24 mouse cellular contexts compared by ENCODE assay signal in the genomic region with DNA sequence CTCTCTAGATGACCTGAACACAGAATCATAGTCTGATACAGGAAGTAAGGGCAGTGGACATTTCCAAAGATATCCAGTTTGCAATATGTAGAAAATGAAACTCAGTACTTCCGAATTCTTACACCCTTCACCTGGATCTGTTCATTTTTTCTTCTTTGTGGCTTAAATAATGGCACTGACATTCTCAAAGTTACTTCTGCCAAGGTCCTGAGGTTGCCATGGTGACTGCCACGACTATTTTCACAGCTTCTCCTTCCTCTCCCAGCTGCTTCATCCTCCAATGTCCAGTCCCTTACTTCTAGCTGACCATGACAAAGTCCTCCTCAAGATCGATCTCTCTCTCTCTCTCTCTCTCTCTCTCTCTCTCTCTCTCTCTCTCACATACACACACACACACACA. TPM values are rescaled to one million over a fixed set of nuclear protein-coding genes. Genes with fewer than 3 reads are reported as not detected.
DNase-seq lines count a peak whose midpoint lies in the region; ATAC-seq lines count a peak whose summit lies in the region.
"Had no signal": no experiment of that assay in that cellular context is flagged by ENCODE, and none has a peak within 500 bp of the region (broad histone marks: within the 10 kb centered on the region; RNA-seq: fewer than 3 reads in every experiment).

No protein-coding gene starts in this region.

- no peaks in the 10 kb centered on the region for H3K9me3 ChIP-seq in limb, embryonic 13.5 days
- H3K9me3 ChIP-seq in limb, embryonic 10.5 days (replicated peaks): no peaks in the 10 kb centered on the region
- no peaks in the 10 kb centered on the region for H3K9me3 ChIP-seq in midbrain, embryonic 11.5 days (ENCODE audit: control insufficient read depth, low read length)
- H3K9me3 ChIP-seq in midbrain, embryonic 10.5 days (replicated peaks): no peaks in the 10 kb centered on the region
- H3K9me3 ChIP-seq: embryonic facial prominence, embryonic 10.5 days; embryonic facial prominence, embryonic 12.5 days; forebrain, embryonic 13.5 days; forebrain, embryonic 15.5 days; G1E had no signal

- no peak for ATAC-seq in limb, embryonic 13.5 days (ENCODE audit: low FRiP score, low read depth)
- ATAC-seq in midbrain, embryonic 11.5 days (ENCODE audit: low FRiP score): no peak
- ATAC-seq: activated CD4-positive, CD25-positive, alpha-beta regulatory T cell, adult 4 months; CD4-positive, CD25-positive, alpha-beta regulatory T cell, adult 4 months; forebrain, embryonic 13.5 days; forebrain, embryonic 15.5 days; Patski had no signal

- peak; percentile 24 for DNase-seq in adrenal gland, adult 2 months
- DNase-seq in adrenal gland, postnatal 10 days: no peak
- DNase-seq in limb, embryonic 10.5 days (ENCODE audit: low spot score): no peak
- DNase-seq in midbrain, embryonic 11.5 days (ENCODE audit: low spot score, missing footprints): peak; percentile 75
- no peak for DNase-seq in midbrain, embryonic 10.5 days (ENCODE audit: low spot score)
- no peak for DNase-seq in left cerebral cortex, postnatal 10 days (ENCODE audit: extremely low spot score in 1 of 2, low spot score in 2 of 2)
- DNase-seq: adrenal gland, postnatal 14 days; adrenal gland, postnatal 36 days; B cell, adult 2 months; cerebellum, adult 11-12 months; cerebellum, adult 2 months; cerebellum, adult 9-10 months; cerebellum, postnatal 10 days; cerebellum, postnatal 25 days had no signal

- peak overlapping the region; percentile 39; the same call in 1 of the 2 replicates for H3K27ac ChIP-seq in limb, embryonic 13.5 days
- H3K27ac ChIP-seq in limb, embryonic 10.5 days: no peak overlapping the region
- H3K27ac ChIP-seq in midbrain, embryonic 11.5 days (ENCODE audit: low read depth, low read length): no peak overlapping the region
- H3K27ac ChIP-seq in midbrain, embryonic 10.5 days (replicated peaks): no peak overlapping the region
- H3K27ac ChIP-seq: embryonic facial prominence, embryonic 12.5 days; forebrain, embryonic 13.5 days; forebrain, embryonic 15.5 days had no signal

- H3K4me1 ChIP-seq in limb, embryonic 13.5 days: peaks cover 29% of the 10 kb centered on the region
- H3K4me1 ChIP-seq in limb, embryonic 10.5 days: peaks cover 27% of the 10 kb centered on the region
- H3K4me1 ChIP-seq in midbrain, embryonic 11.5 days (ENCODE audit: control insufficient read depth, insufficient read depth, low read length): peaks cover 16% of the 10 kb centered on the region
- peaks cover 36% of the 10 kb centered on the region for H3K4me1 ChIP-seq in midbrain, embryonic 10.5 days

- 68% methylated on average over 3 of the region's 3 CpGs for WGBS in limb, embryonic 13.5 days
- WGBS in limb, embryonic 10.5 days: 72% methylated on average over 3 of the region's 3 CpGs
- 52% methylated on average over 3 of the region's 3 CpGs for WGBS in midbrain, embryonic 11.5 days
- WGBS in midbrain, embryonic 10.5 days: 68% methylated on average over 3 of the region's 3 CpGs

- H3K36me3 ChIP-seq in limb, embryonic 13.5 days: no peaks in the 10 kb centered on the region
- H3K36me3 ChIP-seq in limb, embryonic 10.5 days: no peaks in the 10 kb centered on the region
- H3K36me3 ChIP-seq in midbrain, embryonic 11.5 days (ENCODE audit: control insufficient read depth, insufficient read depth, low read length): no peaks in the 10 kb centered on the region
- H3K36me3 ChIP-seq in midbrain, embryonic 10.5 days: no peaks in the 10 kb centered on the region
- H3K36me3 ChIP-seq: embryonic facial prominence, embryonic 10.5 days; embryonic facial prominence, embryonic 12.5 days; forebrain, embryonic 15.5 days; G1E had no signal

- no peaks in the 10 kb centered on the region for H3K27me3 ChIP-seq in limb, embryonic 13.5 days
- no peaks in the 10 kb centered on the region for H3K27me3 ChIP-seq in limb, embryonic 10.5 days (ENCODE audit: low read depth, poor library complexity, severe bottlenecking)
- no peaks in the 10 kb centered on the region for H3K27me3 ChIP-seq in midbrain, embryonic 11.5 days (ENCODE audit: control insufficient read depth, insufficient read depth, low read length)
- H3K27me3 ChIP-seq in midbrain, embryonic 10.5 days (ENCODE audit: low read depth, poor library complexity, severe bottlenecking): no peaks in the 10 kb centered on the region
- H3K27me3 ChIP-seq: CH12.LX; embryonic facial prominence, embryonic 12.5 days; forebrain, embryonic 13.5 days; forebrain, embryonic 15.5 days; Patski had no signal

- no peak overlapping the region for H3K4me3 ChIP-seq in limb, embryonic 13.5 days
- H3K4me3 ChIP-seq in limb, embryonic 10.5 days: no peak overlapping the region
- H3K4me3 ChIP-seq in midbrain, embryonic 11.5 days (ENCODE audit: low read depth, low read length): no peak overlapping the region
- H3K4me3 ChIP-seq in midbrain, embryonic 10.5 days: no peak overlapping the region
- H3K4me3 ChIP-seq: embryonic facial prominence, embryonic 10.5 days; embryonic facial prominence, embryonic 12.5 days; forebrain, embryonic 13.5 days; forebrain, embryonic 15.5 days had no signal

- intact Hi-C loops in left cerebral cortex, postnatal 10 days (cut with DNase I): no loop called here

- H3K9ac ChIP-seq in limb, embryonic 13.5 days: no peak overlapping the region
- H3K9ac ChIP-seq in midbrain, embryonic 11.5 days (ENCODE audit: low read length): no peak overlapping the region
- H3K9ac ChIP-seq: embryonic facial prominence, embryonic 12.5 days; forebrain, embryonic 13.5 days; forebrain, embryonic 15.5 days had no signal

- H3K4me2 ChIP-seq in limb, embryonic 13.5 days (replicated peaks): no peak overlapping the region
- no peak overlapping the region for H3K4me2 ChIP-seq in midbrain, embryonic 11.5 days
- H3K4me2 ChIP-seq: embryonic facial prominence, embryonic 12.5 days; forebrain, embryonic 13.5 days; forebrain, embryonic 15.5 days had no signal

RNA-seq across cellular contexts. Expression of a gene that starts 6.4 kb away (rescaled TPM):
- total RNA-seq in adrenal gland, adult 2 months (2021): 100 to 1,000 TPM; 166 to 261 TPM
- 497 and 623 TPM in 2 replicates for polyA plus RNA-seq in adrenal gland, adult 2 months (2012; rRNA removed)
- 100 to 1,000 TPM; 177 to 223 TPM for total RNA-seq in adrenal gland, postnatal 10 days (2021)
- 37.8 and 40.8 TPM in 2 replicates for polyA plus RNA-seq in limb, embryonic 13.5 days (2015; fragmentation: Nextera tagmentation; extraction: Ambion mirVana)
- 14.7 and 16.7 TPM in 2 replicates for polyA plus RNA-seq in limb, embryonic 10.5 days (2016; fragmentation: Nextera tagmentation; extraction: Ambion mirVana)
- polyA plus RNA-seq in midbrain, embryonic 11.5 days (2014; fragmentation: Nextera tagmentation; extraction: Ambion mirVana): 58.4 and 59.8 TPM in 2 replicates
- polyA plus RNA-seq in midbrain, embryonic 10.5 days (2016; fragmentation: Nextera tagmentation; extraction: Ambion mirVana): 30.0 and 30.1 TPM in 2 replicates
- total RNA-seq in left cerebral cortex, postnatal 10 days (2021): 100 to 1,000 TPM; 235 to 310 TPM

Comparison
In these comparisons a context has a peak if more than half of its experiments do, and no peak if none do; other contexts are left out.
1. DNase-seq: peak in adrenal gland, adult 2 months (single experiment) and midbrain, embryonic 11.5 days (single experiment); none in adrenal gland, postnatal 10 days (single experiment), limb, embryonic 10.5 days (single experiment), midbrain, embryonic 10.5 days (single experiment) and left cerebral cortex, postnatal 10 days (0 of 2).